Mouse (Mus musculus) fat pad, adult 2 months (tissue): ENCODE measurements around the gene Plppr3.

ENCODE experiments used
- DNase-seq: peaks from one replicate; pipeline ENCODE4 v3.0.0-alpha.2; 2011; ENCODE audit warnings: low read depth, low spot score; ENCODE audit errors: extremely low read depth

Plppr3 gene

DNA sequence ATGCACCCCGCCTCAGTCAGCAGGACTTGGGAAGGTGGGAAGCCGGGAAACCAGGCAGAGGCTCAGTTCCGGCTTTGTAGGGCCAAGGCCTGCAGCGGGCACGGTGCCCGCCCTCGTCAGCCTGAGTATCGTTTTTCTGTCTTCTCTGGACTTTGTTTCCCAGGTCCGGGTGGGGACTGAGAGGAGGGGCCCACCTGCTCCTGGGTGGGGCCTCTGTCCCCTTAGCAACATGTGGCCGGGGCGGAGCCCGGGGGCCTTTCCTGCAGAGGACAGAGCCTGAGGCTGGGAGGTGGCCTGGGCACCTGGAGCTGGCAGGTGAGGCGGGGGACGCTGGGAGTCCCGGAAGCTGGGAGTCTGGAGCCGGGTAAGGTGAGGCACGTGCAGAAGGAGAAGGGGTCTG lies 52.1 kb downstream of the Plppr3 start:
- DNase-seq: no peak

DNA sequence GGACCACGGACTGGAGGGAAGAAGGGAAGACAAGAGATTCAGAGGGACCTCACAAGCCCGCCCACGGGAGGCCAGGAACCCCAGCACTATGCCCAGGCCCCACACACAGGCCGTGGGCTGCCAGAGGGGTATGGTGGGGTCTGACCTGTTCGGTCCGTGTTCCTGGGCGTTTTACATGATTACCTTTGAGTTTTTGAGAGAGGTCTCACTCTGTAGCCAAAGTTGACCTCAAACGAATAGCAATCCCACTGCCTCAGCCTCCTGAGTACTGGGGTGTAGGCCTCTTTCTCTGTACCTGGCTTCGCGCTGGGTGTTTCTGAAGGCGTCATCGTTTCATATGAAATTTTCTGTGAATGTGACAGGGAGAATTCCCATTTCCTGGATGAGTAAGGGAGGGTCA lies 52.7 kb downstream of the Plppr3 start:
- DNase-seq: no peak

DNA sequence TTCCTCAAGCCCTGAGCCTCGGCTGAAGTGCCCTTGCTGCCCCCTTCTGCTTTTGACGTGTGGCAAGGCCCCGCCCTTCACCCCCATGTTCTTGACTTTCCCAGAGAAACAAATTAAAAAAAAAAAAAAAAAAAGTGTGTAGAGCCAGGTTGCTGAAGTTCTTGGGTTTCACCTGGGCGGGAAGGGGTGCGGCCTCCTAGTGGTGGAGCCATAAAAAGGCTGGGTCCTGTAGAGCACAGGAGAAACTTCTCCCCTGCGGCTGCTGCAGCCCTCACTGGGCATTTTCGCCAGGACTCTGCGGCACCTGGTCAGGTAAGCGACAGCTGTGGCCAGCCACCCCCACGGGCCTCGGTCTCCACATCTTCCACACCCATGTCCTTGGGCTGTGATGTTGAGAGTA lies 53.7 kb downstream of the Plppr3 start, which contains the start of gene Misp:
Misp (plus strand) TSS at position 208 of the 400 bp plus-strand sequence.
- no peak for DNase-seq

DNA sequence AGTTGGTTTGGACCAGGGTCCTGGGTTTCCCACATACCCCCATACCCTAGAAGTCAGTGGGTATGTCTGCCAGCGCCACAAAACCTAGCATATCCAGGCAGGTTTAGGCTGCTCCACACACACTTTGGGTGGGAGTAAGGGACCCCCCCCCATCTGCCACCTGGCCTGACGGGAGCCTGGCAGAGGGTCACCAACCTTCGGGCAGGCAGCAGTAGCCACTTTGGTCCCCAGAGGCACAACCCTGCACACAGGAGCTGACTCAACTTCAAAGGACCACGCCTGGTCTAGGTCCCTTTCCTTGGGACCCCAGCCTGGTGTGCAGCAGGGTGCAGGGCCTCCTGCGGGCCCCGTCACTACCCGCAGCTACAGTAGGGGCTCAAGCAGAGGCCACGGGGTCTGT lies 54.2 kb downstream of the Plppr3 start:
- no peak for DNase-seq

DNA sequence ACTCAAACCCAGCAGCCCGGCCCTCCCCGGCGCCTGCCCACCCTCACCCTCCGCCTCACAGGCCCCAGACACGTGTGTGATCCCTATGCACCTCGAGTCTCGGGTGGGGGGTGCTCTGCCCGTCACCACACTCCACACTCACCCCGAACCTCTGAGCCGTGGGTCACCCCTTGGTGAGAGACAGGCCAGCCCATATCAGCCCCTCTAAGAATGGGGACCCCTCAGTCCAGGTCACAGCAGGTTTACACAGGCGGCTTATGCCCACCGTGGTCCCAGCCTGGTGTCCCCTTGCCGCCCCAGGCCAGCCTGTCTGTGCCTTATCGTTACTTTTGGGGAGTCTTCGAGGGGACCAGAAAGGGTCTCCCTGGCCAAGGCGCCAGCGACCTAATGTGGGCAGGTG lies 54.8 kb downstream of the Plppr3 start:
- DNase-seq: no peak

DNA sequence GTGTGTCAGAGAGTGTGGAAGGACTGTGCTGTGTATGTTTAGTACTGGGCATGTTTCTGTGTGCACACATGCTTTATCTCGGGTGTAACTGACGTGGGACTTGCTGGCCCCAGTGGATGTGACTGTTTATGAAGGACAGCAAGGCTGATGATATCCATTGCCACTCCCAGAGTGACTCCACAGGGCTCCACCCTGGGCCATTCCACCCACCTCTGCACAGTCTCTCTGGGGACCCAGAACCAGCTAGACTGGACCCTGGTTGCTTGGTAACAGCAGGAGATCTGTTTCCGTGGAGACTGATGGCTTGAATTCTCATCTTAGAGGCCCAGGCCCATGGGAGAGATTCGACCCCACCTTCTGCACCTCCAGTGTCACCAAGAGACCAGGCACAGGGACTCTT lies 56.2 kb downstream of the Plppr3 start:
- no peak for DNase-seq

DNA sequence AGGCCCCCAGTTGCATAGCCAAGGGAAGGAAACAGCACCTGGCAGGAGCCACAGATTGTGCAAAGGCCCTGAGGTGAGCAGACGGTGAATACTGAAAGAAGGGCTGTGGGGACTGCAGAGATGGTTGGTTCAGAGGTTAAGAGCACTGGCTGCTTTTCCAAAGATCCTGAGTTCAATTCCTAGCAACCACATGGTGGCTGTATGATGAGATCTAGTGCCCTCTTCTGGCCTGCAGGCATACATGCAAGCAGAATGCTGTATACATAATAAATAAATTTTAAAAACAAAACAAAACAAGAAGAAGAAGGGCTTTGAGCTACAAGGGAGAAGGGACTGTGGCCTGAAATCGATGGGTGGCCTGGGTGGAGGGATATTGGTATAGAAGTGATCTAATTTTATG lies 57.3 kb downstream of the Plppr3 start:
- no peak for DNase-seq

DNA sequence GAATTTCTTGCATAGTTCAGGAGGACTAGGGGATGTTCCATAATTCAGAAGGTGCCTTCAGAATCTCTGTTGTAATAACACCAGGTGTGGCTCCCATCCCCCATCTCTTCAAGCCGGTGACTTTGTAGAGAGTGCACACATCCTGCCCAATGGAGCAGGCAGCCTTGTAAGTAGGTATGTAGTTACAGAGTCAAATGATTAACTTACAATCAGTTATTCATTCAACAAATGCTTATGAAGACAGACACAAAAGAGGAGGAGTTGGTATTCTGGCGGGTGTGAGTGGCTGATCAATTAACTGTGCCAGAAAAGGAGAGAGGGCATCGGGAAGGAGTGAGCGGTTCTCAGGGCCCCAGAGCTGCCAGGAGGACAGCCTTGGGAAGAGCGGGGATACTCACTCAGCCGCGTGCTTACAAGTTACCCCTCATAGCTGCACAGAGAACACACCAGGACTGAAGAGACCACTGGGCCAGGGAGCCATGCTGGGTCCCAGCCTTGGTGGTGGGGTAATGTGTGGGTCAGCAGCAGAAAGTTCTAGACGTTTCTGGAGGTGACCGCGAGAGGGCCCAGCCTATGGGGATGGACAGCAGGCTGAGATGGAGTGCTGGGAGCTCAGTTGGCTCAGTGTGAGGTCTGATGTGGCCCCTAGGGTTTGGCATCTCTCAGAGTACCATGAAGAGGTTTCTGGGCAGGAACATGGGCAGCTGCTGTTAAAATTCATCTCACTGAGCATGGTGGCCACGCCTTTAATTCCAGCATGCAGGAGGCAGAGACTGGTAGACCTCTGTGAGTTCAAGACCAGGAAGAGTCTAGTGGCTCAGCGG lies 58.6 kb downstream of the Plppr3 start:
- DNase-seq: no peak

DNA sequence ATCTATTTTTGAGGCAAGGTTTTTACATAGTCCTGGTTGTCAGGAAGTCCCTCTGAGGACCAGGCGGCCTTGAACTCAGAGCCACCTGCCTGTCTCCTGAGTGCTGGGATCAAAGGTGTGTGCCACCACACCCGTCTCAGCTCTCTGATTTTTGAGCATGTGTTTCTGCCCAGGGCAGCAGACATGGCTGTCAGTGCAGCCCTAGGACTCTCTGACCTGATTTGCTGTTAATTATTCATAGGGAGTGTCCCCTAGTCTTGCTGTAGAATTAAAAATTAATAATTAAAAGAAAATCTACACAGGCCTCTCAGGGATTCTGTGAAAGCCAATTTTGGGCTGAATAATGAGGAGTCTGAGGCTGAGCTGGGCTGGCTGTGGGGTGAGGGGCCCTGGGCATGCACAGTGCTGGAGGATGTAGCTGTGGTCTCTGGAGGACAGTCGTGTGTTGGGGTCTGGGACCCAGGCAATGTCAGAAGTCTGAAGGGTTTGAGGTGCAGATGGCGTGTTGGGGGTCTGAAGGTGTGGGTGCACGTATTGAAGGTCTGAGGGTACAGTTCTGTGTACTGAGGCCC lies 60.1 kb downstream of the Plppr3 start:
- no peak for DNase-seq

DNA sequence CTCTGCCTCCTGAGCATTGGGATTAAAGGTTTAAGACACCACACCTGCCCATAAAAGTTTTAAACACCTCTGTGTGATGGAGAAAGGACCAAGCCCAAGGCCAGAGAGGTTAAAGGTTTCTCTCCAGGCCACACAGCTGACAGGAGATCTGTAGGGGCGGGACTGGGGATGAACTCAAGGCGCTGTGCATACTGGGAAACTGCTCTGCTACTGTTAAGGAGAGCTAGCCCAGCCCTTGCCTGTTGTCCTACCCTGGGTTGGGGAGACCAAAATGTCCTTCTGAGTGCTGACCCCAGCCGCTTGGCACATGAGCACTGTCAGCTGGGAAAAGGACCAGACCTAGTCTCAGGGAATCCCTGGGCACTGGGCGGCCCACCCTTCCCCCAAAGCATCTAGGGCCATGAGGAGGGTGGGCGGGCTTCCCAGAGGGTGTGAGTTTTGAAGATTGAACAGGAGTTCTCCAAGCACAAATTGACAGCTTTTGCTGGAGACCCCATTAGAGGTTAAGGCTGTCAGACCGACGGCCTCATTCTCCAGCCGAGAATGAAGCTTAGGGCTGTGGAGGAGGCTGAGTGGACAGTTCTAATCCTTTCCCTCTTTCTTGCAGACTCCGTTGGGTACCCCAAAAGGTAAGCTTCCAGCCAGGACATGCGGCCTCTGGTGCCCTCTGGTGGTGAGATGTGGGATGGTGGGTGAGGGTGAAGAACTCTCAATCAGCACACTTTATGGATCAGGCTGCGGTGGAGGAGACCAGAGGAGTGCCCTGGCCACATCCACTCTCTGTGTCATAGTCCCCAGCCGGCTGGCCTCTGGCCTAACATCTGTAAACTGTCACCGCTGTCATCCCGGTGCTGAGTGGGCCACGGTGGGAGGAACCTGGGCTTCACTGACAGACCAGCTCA lies 62.4 kb downstream of the Plppr3 start:
- DNase-seq: no peak
